Mouse (Mus musculus) kidney, postnatal 36 days (tissue): Measurements from ENCODE around the gene Dusp8.
"Not testable (repeated sequence)": the region's sequence is repeated elsewhere in the genome, so short reads cannot be mapped to it uniquely, and the experiment has no call there.

Experiments
- DNase-seq, 2 experiments: peaks; one replicate each; pipeline ENCODE4 v3.0.0; 2021 to 2022; ENCODE audit warnings: mixed read lengths in 2 of 2

Gene Dusp8

DNA sequence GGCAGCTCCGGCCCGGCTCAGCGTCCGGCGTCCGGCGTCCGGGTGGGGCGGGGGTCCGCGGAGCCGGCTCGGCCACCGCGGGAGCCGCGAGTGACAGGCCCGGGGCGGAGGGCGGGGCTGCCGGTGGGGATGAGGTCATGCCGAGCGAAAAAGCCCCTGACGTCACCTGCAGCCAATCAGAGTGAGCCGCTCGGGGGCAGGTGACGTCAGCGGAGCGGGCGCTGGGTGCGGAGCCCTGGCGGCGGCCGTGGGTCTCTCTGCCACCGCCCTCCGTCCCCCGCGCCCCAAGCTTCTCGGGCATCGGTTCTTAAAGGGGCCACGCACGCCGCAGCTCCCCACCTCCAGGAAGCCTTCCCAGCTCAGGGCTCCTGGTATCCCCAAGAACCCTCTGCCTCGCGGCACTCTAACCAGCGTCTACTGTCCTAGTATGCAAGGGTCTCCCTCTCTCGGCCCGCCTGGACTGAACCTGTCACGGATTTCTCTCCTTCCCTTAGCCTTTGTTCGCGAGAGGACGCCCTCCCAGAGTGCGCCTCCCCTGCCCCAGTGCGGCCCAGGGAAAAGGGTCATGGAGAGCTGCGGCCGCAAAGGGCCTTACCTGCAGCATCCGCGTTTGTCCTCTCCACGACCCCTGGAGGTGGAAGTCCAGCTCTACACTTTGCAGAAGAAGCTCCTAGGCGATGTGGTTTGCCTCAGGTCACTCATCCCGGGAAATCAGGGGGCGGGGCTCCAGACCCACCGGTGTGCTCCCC is at the start of gene Dusp8:
Gene Dusp8 (minus strand): TSS at position 661 of the 749 bp plus-strand sequence.
- peak; percentile 91 to 92 for DNase-seq

DNA sequence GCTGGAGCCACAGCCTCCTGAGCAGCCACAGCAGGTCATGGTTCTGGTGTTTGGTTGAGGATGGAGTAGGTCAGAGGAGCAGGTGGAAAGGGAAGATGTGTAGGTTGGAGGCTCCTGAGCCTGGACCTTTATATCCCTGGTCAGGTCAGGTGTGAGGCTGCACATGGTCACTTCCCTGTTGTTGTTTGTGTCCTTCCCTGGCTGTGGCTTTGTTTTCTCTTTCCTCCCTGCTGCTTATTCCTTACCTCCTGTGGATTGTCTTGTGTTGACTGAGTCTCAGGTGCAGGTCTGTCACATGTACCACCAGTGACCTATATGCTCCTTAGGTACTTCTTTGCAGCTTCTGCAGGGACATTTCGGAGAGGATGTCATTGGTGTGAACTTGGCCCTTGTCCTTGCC is 48.9 kb upstream of the Dusp8 start, which contains the start of gene Gm45337:
Gene Gm45337 (minus strand): TSS at position 101 of the 400 bp plus-strand sequence.
- DNase-seq: no peak

DNA sequence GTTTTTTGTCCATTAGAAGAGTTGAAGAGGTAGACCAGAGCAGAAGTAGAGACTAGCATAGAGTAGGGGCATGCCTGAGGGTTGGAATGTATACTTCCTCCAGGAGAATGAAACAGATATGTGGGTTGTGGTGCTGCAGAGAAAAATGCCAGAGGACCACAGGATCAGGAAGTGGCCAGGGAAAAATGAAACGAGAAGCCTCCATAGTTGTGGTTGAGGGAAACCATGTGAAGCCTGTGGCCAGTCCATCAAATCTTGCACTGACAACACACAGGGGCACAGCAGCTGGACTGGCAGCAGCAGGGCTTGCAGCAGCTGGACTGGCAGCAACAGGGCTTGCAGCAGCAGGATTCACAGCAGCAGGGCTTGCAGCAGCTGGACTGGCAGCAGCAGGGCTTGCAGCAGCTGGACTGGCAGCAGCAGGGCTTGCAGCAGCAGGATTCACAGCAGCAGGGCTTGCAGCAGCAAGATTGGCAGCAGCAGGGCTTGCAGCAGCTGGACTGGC is 47.9 kb upstream of the Dusp8 start:
- not testable (repeated sequence) for DNase-seq

DNA sequence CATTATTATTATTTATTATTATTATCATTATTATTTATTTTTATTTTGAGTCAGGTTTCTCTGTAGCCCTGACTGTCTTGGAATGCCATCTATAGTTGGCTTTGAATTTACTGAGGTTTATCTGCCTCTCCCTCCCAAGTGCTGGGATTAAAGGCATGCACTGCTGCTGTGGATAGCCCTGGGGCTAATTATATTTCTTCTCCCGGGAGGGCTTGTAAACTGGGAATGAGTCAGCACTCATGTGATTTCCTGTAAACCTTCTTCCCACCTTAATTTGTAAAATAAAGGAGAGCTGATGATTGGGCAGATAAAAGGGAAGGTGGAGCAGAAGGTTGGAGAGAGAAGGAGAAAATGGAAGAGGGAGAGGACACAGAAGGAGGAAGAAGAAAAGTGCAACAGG is 45.1 kb upstream of the Dusp8 start:
- DNase-seq: no peak

DNA sequence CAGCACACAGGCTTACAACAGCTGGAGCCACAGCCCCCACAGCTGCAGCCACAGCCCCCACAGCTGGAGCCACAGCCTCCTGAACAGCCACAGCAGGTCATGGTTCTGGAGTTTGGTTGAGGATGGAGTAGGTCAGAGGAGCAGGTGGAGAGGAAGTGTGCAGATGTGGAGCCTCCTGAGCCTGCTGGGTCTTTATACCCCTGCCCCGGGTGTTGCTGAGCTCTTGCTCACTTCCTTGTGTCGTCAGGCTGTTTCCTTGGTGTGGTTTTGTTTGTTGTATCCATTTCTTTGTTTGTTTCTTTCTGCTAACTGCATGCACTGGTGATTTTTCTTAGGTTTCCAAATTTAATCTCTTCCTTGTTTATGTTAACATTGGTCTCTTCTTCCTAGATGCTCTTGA is 40.3 kb upstream of the Dusp8 start, which contains the start of gene Gm39115:
Gene Gm39115 (minus strand): TSS at position 101 of the 400 bp plus-strand sequence.
- DNase-seq: not testable (repeated sequence)

DNA sequence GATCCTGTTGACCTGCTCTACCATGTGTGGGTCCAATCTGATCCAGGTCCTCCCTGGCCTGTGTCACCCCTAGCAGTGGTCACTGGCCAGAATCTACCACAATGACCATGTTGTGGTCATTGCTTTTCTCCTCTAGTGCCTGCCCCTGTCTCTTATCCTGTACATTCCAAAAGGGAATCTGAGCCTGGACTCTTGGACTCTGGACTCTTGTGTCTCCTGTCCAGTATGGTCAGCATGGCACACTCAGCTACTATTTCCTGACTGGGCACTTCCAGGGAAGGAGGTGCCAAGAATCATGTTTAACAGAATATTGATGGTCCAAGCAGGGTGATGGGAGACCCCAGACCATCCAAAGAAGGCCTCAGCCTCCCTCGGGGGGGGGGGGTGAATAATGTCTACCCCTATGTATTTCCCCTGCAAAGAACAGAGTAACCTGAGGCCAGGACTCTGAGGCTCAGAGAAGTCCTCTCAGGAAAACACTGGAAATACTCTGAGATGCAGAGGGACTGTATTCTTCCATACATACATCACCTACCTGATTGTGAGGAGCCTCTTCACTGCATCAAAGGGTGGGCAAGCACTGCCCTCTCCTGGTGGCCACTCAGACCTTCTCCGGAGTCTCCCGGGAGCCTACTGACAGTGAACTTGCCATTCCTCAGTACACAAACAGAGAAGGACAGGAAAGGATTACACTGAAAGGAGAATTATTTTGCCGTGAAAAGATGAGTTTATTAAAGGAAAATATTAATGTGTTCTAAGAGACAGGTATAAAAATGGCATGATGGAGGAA is 38.8 kb upstream of the Dusp8 start:
- DNase-seq: peak; percentile 60 to 73

DNA sequence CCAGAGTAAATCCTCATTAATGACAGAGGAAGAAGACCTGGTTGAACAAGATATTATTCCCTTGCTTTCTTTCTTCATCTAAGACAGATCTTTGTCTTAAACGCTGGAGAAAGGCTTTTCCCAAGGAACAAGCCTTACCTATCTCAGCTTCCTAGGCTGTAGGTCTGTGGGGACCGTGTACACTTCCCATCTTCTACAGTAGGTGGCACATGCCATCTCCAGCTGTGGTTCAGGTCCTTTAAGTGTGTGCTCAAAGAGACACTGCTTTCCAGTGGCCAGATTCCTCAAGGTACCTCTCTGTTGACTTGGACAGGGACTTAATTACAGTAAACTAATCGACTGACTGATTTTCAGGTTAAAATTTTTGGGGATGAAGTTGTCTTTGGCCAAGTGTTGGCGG is 33.2 kb upstream of the Dusp8 start:
- DNase-seq: peak in 1 of 2 experiments; percentile 8

DNA sequence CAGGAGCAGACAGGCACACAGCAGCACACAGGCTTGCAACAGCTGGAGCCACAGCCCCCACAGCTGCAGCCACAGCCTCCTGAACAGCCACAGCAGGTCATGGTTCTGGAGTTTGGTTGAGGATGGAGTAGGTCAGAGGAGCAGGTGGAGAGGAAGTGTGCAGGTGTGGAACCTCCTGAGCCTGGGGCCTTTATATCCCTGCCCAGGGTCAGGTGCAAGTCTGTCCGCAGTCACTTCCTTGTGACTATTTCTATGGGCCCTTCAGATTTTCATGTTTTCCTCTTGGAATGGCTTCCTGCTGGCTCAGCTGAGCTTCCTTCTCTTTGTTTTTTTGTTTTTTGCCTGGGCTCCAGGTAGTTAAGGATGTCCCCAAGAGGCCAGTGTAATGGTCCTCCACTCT is 25.0 kb upstream of the Dusp8 start, which contains the start of gene Gm45618:
Gene Gm45618 (minus strand): TSS at position 101 of the 400 bp plus-strand sequence.
- DNase-seq: not testable (repeated sequence)

DNA sequence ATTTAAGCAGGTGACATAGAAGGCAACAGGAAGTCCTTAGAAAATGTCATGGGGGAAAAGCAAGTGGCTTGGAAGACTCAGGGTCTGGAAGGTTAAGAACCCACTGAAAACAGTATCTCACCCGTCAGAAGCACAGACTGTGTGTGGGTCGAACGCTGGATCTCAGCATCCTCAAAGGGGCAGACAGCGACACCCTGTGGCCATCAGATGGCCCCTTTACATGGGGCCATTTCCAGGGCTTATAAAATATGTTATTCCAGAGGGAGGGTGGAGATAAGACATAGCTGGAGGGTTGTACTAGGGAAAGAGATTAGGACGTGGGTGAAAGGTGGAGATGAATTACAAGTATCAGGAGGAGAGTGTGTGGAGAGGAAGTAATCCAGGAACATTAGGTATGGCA is 24.0 kb upstream of the Dusp8 start:
- peak in 1 of 2 experiments; percentile 49 for DNase-seq

DNA sequence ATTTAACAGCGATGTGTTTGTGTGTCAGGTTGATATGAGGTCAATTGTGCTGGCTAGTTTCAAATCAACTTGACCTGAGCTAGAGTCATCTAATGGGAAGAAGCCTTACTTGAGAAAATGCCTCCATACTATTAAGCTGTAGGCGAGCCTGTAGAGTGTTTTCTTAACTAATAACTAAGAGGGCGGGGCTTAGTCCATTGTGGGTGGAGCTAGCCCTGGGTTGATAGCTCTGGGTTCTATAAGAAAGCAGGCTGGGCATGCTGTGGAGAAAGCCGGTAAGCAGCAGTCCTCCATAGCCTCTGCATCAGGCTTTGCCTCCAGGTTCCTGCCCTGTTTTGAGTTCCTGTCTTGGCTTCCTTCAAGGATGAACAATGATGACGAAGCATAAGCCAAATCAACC is 9.1 kb upstream of the Dusp8 start:
- DNase-seq: no peak

DNA sequence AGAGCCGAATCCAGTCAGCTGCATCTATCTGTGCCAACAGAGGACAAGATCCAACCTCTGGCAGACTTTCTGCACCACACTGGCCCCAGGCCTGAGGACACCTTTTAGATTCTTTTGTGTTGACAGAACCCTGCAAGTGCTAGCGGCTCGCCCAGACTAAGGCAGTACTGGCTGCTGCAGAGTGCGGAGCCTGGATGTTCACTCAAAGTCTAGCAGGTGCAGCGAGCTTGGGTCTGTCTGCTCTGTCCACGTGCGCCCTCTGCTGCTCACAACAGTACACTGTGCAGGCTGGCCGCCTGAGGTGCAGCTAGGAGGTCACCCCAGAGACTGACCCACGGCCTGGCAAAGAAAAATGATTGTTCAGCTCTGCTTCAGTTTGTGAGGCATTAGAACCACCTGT is 2.1 kb upstream of the Dusp8 start:
- DNase-seq: peak; percentile 83 to 92

DNA sequence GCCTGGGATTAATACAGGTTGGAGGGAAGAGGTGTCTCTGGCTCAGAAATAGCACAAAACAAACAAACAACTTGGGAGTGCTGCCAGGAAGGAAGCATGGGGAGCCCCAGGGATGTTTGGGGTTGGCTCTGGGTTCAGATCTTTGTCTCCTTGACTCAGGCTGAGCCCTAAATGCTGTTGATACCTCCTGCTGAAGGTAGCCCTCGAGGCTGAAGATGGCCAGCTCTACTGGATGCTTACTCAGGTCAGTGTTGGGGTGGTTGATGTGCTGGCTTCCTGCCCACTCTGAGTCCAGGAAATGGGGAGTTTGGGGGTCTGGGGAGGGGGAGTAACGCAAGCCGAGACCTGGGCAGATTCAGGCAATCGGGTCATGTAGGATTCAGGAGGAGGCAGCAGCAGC is 1.1 kb upstream of the Dusp8 start:
- no peak for DNase-seq

DNA sequence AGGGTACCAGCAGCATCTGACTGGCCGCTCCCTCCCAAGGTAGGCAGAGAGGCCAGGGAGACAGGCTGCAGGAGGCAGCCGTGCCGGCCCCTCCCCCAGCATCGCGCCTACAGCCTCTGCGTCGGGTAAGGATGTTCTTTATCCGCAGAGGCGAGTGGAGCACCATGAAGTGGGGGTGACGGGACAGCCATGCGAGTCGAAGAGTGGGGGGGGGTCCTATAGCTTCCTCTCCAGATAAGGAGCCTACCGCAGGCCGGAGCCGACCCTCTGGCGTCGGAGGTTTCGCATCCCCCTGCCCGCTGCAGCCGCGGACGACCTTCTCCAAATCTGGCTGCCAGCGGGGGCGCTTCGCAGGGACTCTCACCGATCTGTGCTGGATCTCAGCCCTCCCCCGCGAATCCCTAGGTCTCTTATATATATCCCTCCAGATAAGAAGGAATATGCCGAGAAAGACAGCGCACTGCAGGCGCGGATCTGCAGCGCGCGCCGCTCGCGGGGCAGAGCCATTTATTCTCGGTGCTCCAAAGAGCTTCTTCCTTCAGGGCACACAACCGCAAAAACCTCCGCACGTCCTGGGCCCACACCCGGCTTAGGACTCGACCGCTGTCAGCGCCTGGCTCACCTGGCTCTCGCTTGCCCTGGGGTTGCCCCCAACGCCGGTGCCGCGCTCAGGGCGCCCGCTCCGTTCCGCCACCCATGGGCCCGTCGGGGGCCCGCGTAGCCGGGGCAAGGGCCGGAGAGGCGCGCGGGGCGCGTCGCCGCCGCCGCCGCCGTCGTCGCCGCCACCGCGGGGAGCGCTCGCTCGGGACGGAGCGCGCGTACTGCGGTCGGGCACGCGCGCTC is 1.1 kb downstream of the Dusp8 start:
- peak; percentile 9 to 48 for DNase-seq

DNA sequence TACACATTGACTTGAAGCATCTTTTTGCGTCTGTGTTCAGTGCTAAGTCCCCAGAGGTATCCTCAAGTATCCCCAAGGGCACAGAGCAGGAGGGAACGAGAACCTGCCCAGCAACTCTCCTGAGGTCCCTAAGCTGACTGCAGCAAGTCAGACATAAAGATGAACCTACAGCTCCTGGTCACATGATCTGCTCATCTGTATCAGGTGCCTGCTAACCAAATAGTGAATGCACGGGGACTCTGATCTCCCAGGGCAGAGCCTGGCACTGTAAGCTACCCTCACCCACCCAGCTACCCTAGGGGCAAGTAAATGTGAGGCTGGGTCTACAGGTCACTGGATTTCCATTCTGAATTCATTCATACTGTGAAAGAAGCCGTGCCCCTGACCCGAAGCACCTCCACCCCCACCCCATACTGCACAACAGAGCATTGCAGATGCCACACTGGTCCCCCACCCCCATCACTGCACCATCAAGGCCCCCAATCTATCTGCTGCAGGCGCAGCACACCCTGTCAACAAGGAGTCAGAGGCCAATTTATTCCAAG is 1.9 kb downstream of the Dusp8 start:
- no peak for DNase-seq

DNA sequence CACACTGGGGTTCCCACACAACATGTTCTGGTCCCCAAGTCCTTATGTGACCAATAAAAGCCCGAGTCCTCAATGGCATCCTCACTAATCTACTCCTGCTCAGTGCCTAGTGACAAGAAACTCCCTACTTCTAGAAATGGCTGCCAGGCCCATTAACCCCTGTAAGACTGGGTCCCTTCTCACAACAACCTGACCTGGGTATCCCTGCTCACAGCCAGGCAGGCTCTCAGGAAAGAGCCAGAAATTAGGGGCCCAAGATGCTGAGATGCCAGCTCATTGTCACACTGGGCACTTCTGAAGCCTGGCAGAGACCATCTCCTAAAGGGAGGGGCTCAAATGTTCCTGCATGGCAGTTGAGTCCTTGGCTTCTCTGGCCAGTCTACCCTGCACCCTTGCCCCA is 2.7 kb downstream of the Dusp8 start:
- DNase-seq: no peak

DNA sequence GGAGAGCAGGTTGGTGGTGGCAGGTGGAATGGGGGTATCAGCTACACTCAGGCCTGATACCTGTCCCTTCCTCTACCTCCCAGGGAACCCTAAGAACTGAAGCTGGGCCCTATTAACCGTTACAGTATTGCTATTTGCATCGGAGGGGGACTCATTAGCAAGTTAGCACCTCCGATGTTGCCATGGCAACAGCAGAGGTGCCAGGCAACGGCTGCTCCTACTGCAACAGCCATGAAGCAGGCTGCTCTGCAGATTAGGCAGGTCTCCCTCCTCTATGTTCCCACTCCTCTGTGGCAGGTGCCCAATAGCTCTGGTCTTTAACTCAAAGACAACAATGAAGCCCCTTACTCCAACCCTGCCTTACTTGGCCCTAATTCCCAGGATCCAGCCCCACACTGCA is 3.8 kb downstream of the Dusp8 start:
- no peak for DNase-seq

DNA sequence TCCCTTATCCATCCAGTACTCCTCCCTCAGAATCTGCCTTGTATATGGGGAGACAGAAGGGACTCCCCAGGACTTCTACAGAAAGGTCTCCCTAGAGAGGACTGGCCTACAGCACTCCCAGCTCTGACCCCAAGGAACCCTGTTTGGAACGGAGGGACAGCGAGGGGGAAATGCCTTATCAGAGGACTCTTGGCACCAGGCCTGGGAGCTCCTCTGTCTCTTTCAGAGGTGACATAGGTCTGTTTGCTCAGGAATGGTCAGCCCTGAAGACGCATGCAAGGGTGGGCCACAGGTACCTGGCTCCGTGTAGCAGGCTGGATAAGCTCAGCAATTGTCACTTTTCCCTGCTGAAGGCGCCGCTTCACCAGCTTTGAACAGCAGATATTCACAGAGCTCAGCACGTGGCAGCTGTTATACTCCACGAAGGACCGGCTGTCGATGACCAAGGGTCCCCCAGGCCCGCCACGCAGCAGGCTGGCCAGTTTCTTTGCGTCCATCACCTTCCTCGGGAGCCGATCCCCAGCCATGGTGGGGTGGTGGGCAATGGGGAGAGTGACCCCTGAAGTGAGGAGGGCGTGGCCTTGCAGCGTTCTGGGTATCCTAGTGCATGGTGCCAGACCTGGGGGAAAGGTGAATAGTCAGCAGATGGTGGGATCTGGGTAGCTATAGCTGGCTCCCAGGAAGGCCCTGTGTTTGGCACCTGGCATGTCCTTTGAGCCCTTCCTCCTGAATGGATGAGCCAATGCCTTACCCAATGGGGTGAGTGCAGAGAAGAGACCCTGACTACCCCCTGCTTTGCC is 5.8 kb downstream of the Dusp8 start:
- no peak for DNase-seq

DNA sequence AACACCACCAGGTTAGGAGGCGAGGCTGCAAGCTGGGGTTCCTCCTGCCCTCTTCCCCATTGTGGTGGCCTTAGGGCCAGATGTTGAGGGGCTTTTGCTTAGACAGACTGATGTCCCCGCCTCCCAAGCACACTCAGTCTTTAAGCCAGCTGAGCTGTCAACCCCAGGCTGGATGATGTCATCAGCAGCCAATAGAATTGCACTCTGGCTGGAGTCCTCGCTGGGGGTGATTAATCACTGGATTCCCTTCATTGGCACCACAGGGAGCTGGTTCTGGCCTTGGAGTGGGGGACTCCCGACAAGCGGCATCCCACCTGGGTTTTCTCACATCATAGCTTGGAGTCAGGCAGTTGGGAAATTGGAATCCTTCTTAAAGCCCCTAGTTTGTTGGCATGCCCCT is 6.8 kb downstream of the Dusp8 start:
- no peak for DNase-seq

DNA sequence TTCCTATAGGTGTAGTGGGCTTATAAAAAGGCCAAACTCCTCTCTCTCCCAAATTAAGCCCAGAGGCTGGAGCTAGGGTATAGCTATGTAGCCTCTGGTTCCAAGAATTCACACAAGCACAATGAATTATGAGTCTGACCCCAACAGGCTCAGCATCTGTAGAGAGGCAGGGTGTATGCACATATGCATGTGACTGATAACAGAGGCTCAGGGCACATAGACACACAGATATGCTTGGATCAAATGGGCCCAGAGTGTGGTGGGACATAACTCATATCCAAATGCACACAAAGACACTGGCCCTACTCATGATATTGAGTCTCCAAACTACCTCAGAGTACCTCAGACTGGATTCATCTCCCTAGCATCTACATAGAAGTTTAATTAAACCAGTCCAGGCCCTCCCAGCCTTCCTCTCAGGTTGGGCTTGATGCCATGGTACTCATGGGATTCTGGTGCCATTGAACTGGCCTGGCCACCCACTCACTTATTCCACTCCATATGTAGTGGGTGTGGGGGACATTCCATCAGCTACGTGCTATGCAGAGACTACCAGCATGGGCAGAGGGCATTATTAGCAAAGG is 8.5 kb downstream of the Dusp8 start:
- DNase-seq: no peak

DNA sequence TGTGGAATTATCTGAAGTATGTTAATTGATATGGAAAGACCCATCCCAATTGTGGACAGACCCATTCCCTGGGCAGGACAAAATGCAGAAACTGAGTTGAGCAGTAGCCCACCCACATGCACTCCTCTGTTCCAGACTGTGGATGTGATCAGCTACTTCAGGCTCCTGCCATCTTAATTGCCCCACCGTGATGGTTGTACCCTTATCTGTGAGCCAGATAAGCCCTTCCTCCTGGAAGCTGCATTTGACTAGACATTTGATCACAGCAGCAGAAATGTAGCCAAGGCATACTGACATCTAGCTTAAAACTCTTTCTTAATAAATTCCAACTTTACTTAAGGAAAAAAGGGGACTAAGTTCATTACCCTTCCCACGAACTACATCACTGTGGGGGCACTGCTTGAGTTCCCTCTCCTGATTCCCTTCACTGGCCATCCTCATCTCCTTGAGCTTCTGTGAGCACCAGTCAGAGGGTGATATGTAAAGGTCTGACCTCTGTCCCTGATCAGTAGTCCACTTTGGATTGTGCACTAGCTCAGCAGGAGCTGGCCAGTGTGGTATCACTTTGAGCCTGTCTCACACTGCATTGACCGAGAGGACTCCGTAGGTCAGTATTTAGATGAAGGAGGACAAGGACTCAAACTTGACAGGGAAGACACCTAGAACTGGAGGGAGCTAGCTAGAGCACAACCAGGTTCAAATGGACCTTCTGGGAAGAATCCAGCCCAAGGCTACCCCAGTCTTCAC is 9.3 kb downstream of the Dusp8 start:
- no peak for DNase-seq
